Mouse (Mus musculus): ENCODE data around the gene Abca1. TPM values are rescaled to one million over a fixed set of nuclear protein-coding genes. Genes with fewer than 3 reads are reported as not detected.
A peak's percentile ranks its signal among the peaks of the same experiment; 100 is the strongest.

The Abca1 gene
- total and polyA plus RNA-seq, 2 experiments, result 21.0 to 65.4 TPM

DNA sequence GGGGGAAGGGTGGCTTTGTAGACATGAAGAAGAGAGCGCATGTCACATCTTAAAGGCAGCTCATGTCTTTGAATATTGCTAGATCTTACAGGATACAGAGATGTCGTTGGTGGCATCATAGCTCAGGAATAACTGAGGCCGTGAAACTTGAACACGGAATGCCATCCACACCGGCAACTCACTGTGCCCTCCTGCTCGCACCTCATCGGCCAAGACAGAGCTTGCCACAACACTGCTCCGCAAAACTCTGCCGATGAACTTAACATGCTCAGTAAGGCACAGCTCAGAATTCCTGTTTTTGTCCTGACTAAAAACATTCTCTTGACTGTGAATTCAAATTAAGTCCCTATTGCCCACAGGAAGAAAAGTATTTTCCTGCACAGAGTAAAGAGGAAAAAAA, 59.2 kb downstream of the Abca1 start:
- 91% methylated on average over 9 of the region's 9 CpGs for WGBS
- Histone ChIP-seq H3K36me3 (ENCODE audit: control insufficient read depth, insufficient read depth, low read length) (peaks cover 58% of the 10 kb centered on the region), H3K9ac (ENCODE audit: low read depth, low read length) (no peak overlapping the region), H3K4me1 (ENCODE audit: control insufficient read depth, insufficient read depth, low read length) (peaks cover 8% of the 10 kb centered on the region), H3K27me3 (ENCODE audit: control insufficient read depth, insufficient read depth, low read length) (no peaks in the 10 kb centered on the region), H3K27ac (replicated peaks; ENCODE audit: insufficient read depth, low read depth, low read length) (no peak overlapping the region), H3K79me2 (ENCODE audit: control insufficient read depth, insufficient read depth, low read length) (peaks cover 18% of the 10 kb centered on the region; the same call in 1 of the 2 replicates), H3K4me3 (ENCODE audit: insufficient read depth, low read depth, low read length) (no peak overlapping the region)
- no peak for DNase-seq (ENCODE audit: extremely low read depth, low read depth, low spot score)
- TF ChIP-seq CTCF (IDR thresholded peaks at IDR 0.05; ENCODE audit: low read depth, low read length), result no peak
- TF ChIP-seq POLR2A (IDR thresholded peaks at IDR 0.05; ENCODE audit: extremely low read depth, insufficient read depth, low read length), result no peak

DNA sequence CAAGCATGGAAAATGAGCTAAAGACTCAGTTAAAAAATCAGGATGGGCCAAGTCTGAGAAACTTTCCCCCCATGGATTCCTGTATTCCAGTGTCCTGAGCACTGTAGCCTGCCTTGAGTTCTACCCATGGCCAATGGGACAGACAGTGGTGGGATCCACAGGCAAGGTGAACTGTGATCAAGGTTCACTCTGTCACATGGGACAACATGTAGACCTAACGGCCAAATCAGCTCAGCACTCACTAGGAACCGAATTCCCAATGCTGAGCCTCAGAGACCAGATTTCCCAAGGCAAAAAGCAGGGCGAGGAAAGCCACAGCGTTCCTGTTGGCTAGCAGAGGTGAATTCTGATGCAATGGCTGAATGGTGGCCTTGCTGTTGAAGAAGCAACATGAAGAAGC, 64.8 kb downstream of the Abca1 start:
- WGBS, result 17% methylated on average over 4 of the region's 4 CpGs
- H3K27ac ChIP-seq (replicated peaks; ENCODE audit: insufficient read depth, low read depth, low read length), result peak overlapping the region; percentile 49
- H3K9ac ChIP-seq (ENCODE audit: low read depth, low read length), result no peak overlapping the region
- peaks cover 68% of the 10 kb centered on the region for H3K36me3 ChIP-seq (ENCODE audit: control insufficient read depth, insufficient read depth, low read length)
- H3K4me3 ChIP-seq (ENCODE audit: insufficient read depth, low read depth, low read length), result no peak overlapping the region
- peak; percentile 71 for DNase-seq (ENCODE audit: extremely low read depth, low read depth, low spot score)
- peaks cover 3% of the 10 kb centered on the region; the same call in 1 of the 2 replicates for H3K79me2 ChIP-seq (ENCODE audit: control insufficient read depth, insufficient read depth, low read length)
- no peaks in the 10 kb centered on the region for H3K27me3 ChIP-seq (ENCODE audit: control insufficient read depth, insufficient read depth, low read length)
- TF ChIP-seq CTCF (IDR thresholded peaks at IDR 0.05; ENCODE audit: low read depth, low read length), result no peak
- no peak for TF ChIP-seq POLR2A (IDR thresholded peaks at IDR 0.05; ENCODE audit: extremely low read depth, insufficient read depth, low read length)
- peaks cover 8% of the 10 kb centered on the region for H3K4me1 ChIP-seq (ENCODE audit: control insufficient read depth, insufficient read depth, low read length)

DNA sequence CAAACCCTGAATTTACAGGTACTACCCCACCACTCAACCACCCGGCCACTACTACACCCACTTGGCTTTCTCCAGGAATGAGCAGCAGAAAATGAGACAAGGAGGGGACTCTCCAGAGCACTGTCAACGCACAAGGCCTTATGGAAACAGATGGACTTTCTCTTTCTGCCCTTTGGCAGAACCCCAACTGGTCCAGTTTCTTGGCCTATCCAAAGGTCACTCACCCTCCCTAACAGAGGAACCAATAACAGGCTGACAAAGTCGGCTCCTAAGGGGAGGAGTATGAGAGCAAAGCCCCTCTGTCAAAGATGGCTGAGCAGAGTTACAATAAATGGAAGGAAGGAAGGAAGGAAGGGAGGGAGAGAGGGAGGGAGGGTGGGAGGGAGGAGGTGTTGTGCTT, 65.4 kb downstream of the Abca1 start:
- peaks cover 3% of the 10 kb centered on the region; the same call in 1 of the 2 replicates for H3K79me2 ChIP-seq (ENCODE audit: control insufficient read depth, insufficient read depth, low read length)
- peak overlapping the region; percentile 60 for H3K27ac ChIP-seq (replicated peaks; ENCODE audit: insufficient read depth, low read depth, low read length)
- H3K4me3 ChIP-seq (ENCODE audit: insufficient read depth, low read depth, low read length), result no peak overlapping the region
- WGBS, result 16% methylated on average over 3 of the region's 3 CpGs
- H3K36me3 ChIP-seq (ENCODE audit: control insufficient read depth, insufficient read depth, low read length), result peaks cover 71% of the 10 kb centered on the region
- peaks cover 8% of the 10 kb centered on the region for H3K4me1 ChIP-seq (ENCODE audit: control insufficient read depth, insufficient read depth, low read length)
- TF ChIP-seq POLR2A (IDR thresholded peaks at IDR 0.05; ENCODE audit: extremely low read depth, insufficient read depth, low read length) (no peak), CTCF (IDR thresholded peaks at IDR 0.05; ENCODE audit: low read depth, low read length) (no peak)
- peak; percentile 91 for DNase-seq (ENCODE audit: extremely low read depth, low read depth, low spot score)
- no peak overlapping the region for H3K9ac ChIP-seq (ENCODE audit: low read depth, low read length)
- no peaks in the 10 kb centered on the region for H3K27me3 ChIP-seq (ENCODE audit: control insufficient read depth, insufficient read depth, low read length)

DNA sequence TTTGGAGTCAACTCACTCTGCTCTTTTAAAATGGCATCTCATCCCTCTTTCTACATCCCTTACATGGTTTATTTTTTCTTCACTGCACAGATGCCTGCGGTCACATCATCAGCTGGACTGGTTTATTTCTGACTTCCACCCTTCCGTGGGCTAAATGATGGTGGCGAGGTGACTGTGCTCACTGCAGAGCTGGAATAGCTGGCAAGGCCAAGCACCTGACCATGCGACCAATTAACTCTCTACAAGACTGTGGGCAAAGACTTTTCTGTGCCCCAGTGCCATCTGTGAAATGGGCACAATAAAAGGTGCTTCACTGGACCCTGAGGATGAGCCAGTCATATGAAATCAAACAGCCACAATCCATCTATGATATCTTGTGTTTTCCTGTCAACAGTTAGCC, 66.1 kb downstream of the Abca1 start:
- TF ChIP-seq POLR2A (IDR thresholded peaks at IDR 0.05; ENCODE audit: extremely low read depth, insufficient read depth, low read length) (no peak), CTCF (IDR thresholded peaks at IDR 0.05; ENCODE audit: low read depth, low read length) (no peak)
- 91% methylated on average over 4 of the region's 4 CpGs for WGBS

DNA sequence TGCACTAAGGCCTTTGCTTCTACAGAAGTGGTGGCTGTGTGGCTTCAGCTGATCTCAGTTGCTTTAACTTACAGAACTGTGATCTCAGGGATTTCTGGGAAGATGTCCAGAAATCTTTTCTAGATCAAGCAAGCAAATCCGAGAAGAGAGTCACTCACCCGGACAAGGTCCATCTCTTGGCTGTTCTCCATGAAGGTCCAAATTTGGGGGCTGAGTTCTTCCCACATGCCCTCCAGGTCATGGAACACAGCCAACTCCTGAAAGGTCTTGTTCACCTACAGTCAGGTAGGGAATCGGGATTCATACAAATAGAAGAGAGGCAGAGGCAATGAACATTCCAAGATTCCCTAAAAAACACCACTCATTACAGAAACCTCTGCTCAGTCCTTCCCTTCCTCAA, 70.1 kb downstream of the Abca1 start:
- peak; percentile 62 for DNase-seq (ENCODE audit: extremely low read depth, low read depth, low spot score)
- TF ChIP-seq CTCF (IDR thresholded peaks at IDR 0.05; ENCODE audit: low read depth, low read length), result no peak
- no peak for TF ChIP-seq POLR2A (IDR thresholded peaks at IDR 0.05; ENCODE audit: extremely low read depth, insufficient read depth, low read length)
- 16% methylated on average over 3 of the region's 3 CpGs for WGBS
- Histone ChIP-seq H3K27ac (replicated peaks; ENCODE audit: insufficient read depth, low read depth, low read length) (no peak overlapping the region), H3K36me3 (ENCODE audit: control insufficient read depth, insufficient read depth, low read length) (peaks cover 79% of the 10 kb centered on the region), H3K79me2 (ENCODE audit: control insufficient read depth, insufficient read depth, low read length) (no peaks in the 10 kb centered on the region; the same call in 1 of the 2 replicates), H3K27me3 (ENCODE audit: control insufficient read depth, insufficient read depth, low read length) (no peaks in the 10 kb centered on the region), H3K4me3 (ENCODE audit: insufficient read depth, low read depth, low read length) (no peak overlapping the region), H3K4me1 (ENCODE audit: control insufficient read depth, insufficient read depth, low read length) (peaks cover 4% of the 10 kb centered on the region; the same call in 1 of the 2 replicates), H3K9ac (ENCODE audit: low read depth, low read length) (no peak overlapping the region)

More for the DNA sequence above, 66.1 kb downstream of the Abca1 start:
- Histone ChIP-seq H3K4me3 (ENCODE audit: insufficient read depth, low read depth, low read length) (no peak overlapping the region), H3K27me3 (ENCODE audit: control insufficient read depth, insufficient read depth, low read length) (no peaks in the 10 kb centered on the region), H3K27ac (replicated peaks; ENCODE audit: insufficient read depth, low read depth, low read length) (no peak overlapping the region; the same call in 1 of the 2 replicates), H3K79me2 (ENCODE audit: control insufficient read depth, insufficient read depth, low read length) (peaks cover 2% of the 10 kb centered on the region; the same call in 1 of the 2 replicates), H3K4me1 (ENCODE audit: control insufficient read depth, insufficient read depth, low read length) (peaks cover 8% of the 10 kb centered on the region), H3K36me3 (ENCODE audit: control insufficient read depth, insufficient read depth, low read length) (peaks cover 71% of the 10 kb centered on the region), H3K9ac (ENCODE audit: low read depth, low read length) (no peak overlapping the region)
- no peak for DNase-seq (ENCODE audit: extremely low read depth, low read depth, low spot score)

DNA sequence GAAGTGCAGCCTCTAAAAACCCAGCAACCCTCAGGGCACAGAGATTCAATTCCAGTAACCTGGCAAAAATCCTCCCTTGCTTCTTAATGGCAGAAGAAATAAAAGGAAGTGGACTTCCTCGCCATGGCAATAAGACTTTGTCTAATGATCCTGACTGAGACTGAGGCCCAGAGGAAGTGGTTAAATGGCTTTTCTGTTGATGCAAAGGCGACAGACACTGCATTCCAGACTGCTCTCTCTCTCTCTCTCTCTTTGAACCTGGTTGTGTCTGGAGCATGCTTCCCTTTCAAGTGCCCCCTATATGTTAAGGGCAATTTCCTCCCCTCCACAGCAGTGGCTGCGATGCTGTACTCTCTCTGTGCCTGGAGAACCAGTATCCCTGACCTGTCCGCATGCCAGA, 70.7 kb downstream of the Abca1 start:
- no peak overlapping the region for H3K4me3 ChIP-seq (ENCODE audit: insufficient read depth, low read depth, low read length)

More for the DNA sequence above, 70.7 kb downstream of the Abca1 start:
- TF ChIP-seq POLR2A (IDR thresholded peaks at IDR 0.05; ENCODE audit: extremely low read depth, insufficient read depth, low read length) (no peak), CTCF (IDR thresholded peaks at IDR 0.05; ENCODE audit: low read depth, low read length) (no peak)
- H3K36me3 ChIP-seq (ENCODE audit: control insufficient read depth, insufficient read depth, low read length), result peaks cover 84% of the 10 kb centered on the region
- no peaks in the 10 kb centered on the region for H3K4me1 ChIP-seq (ENCODE audit: control insufficient read depth, insufficient read depth, low read length)
- H3K79me2 ChIP-seq (ENCODE audit: control insufficient read depth, insufficient read depth, low read length), result peaks cover 3% of the 10 kb centered on the region; the same call in 1 of the 2 replicates
- H3K9ac ChIP-seq (ENCODE audit: low read depth, low read length), result no peak overlapping the region
- 86% methylated on average over 4 of the region's 4 CpGs for WGBS
- no peaks in the 10 kb centered on the region for H3K27me3 ChIP-seq (ENCODE audit: control insufficient read depth, insufficient read depth, low read length)
- no peak overlapping the region for H3K27ac ChIP-seq (replicated peaks; ENCODE audit: insufficient read depth, low read depth, low read length)
- DNase-seq (ENCODE audit: extremely low read depth, low read depth, low spot score), result no peak
